Mouse (Mus musculus): ENCODE results near the gene Ceacam12. TPM values are rescaled to one million over a fixed set of nuclear protein-coding genes. Genes with fewer than 3 reads are reported as not detected.
"Not testable (repeated sequence)": the region's sequence is repeated elsewhere in the genome, so short reads cannot be mapped to it uniquely, and the experiment has no call there.

Ceacam12 gene
- total RNA-seq (2014; rRNA removed) (not detected in 2 replicates), polyA plus RNA-seq (2012; rRNA removed) (not detected in 2 replicates)

- Histone ChIP-seq H3K27me3 (ENCODE audit: control insufficient read depth, insufficient read depth, low read length) (no peaks in the 10 kb centered on the region), H3K79me2 (ENCODE audit: control insufficient read depth, insufficient read depth, low read length) (no peaks in the 10 kb centered on the region), H3K36me3 (ENCODE audit: control insufficient read depth, insufficient read depth, low read length) (no peaks in the 10 kb centered on the region), H3K9ac (ENCODE audit: low read depth, low read length) (no peak within 1 kb of the TSS), H3K27ac (replicated peaks; ENCODE audit: insufficient read depth, low read depth, low read length) (no peak within 1 kb of the TSS), H3K4me1 (ENCODE audit: control insufficient read depth, insufficient read depth, low read length) (no peaks in the 10 kb centered on the region), H3K4me3 (ENCODE audit: insufficient read depth, low read depth, low read length) (no peak within 1 kb of the TSS)
- 63% methylated on average over 1 of the region's 1 CpGs for WGBS
- no peak for DNase-seq (ENCODE audit: extremely low read depth, low read depth, low spot score)
- no peak for TF ChIP-seq CTCF (IDR thresholded peaks at IDR 0.05; ENCODE audit: low read depth, low read length)
- TF ChIP-seq POLR2A (IDR thresholded peaks at IDR 0.05; ENCODE audit: extremely low read depth, insufficient read depth, low read length) = no peak
Observed at GRCm38 (mm10) chr7:18065629-18066028, at the start of gene Ceacam12. Ceacam12 (plus strand) TSS chr7:18065929.

- H3K4me3 ChIP-seq (ENCODE audit: insufficient read depth, low read depth, low read length); DNase-seq (ENCODE audit: extremely low read depth, low read depth, low spot score); H3K79me2 ChIP-seq (ENCODE audit: control insufficient read depth, insufficient read depth, low read length); H3K4me1 ChIP-seq (ENCODE audit: control insufficient read depth, insufficient read depth, low read length); H3K27me3 ChIP-seq (ENCODE audit: control insufficient read depth, insufficient read depth, low read length); H3K9ac ChIP-seq (ENCODE audit: low read depth, low read length); H3K27ac ChIP-seq (replicated peaks; ENCODE audit: insufficient read depth, low read depth, low read length); H3K36me3 ChIP-seq (ENCODE audit: control insufficient read depth, insufficient read depth, low read length): not testable (repeated sequence)
- 69% methylated on average over 1 of the region's 1 CpGs for WGBS
Observed at GRCm38 (mm10) chr7:18073821-18074220, 8.1 kb downstream of the Ceacam12 start.

GRCm38 (mm10) chr7:18100785-18101184, 35.1 kb downstream of the Ceacam12 start:
- Histone ChIP-seq H3K27me3 (ENCODE audit: control insufficient read depth, insufficient read depth, low read length) (no peaks in the 10 kb centered on the region), H3K79me2 (ENCODE audit: control insufficient read depth, insufficient read depth, low read length) (no peaks in the 10 kb centered on the region), H3K4me1 (ENCODE audit: control insufficient read depth, insufficient read depth, low read length) (no peaks in the 10 kb centered on the region), H3K27ac (replicated peaks; ENCODE audit: insufficient read depth, low read depth, low read length) (no peak overlapping the region), H3K9ac (ENCODE audit: low read depth, low read length) (no peak overlapping the region), H3K36me3 (ENCODE audit: control insufficient read depth, insufficient read depth, low read length) (no peaks in the 10 kb centered on the region), H3K4me3 (ENCODE audit: insufficient read depth, low read depth, low read length) (no peak overlapping the region)
- 34% methylated on average over 2 of the region's 2 CpGs for WGBS
- TF ChIP-seq CTCF (IDR thresholded peaks at IDR 0.05; ENCODE audit: low read depth, low read length) (no peak), POLR2A (IDR thresholded peaks at IDR 0.05; ENCODE audit: extremely low read depth, insufficient read depth, low read length) (no peak)
- DNase-seq (ENCODE audit: extremely low read depth, low read depth, low spot score) = no peak

Other genes starting within 250 kb of the Ceacam12 start
- gene Gm5155, start 194.2 kb upstream of the Ceacam12 start, total RNA-seq (2014; rRNA removed) = not detected in 2 replicates
- not detected in 2 replicates for gene Gm5155, start 194.2 kb upstream of the Ceacam12 start, polyA plus RNA-seq (2012; rRNA removed)
- gene Ceacam11, start 93.8 kb upstream of the Ceacam12 start, total RNA-seq (2014; rRNA removed) = not detected in 2 replicates
- gene Ceacam11, start 93.8 kb upstream of the Ceacam12 start, polyA plus RNA-seq (2012; rRNA removed) = not detected in 2 replicates
- not detected in 2 replicates for gene Ceacam13, start 56.0 kb upstream of the Ceacam12 start, total RNA-seq (2014; rRNA removed)
- not detected in 2 replicates for gene Ceacam13, start 56.0 kb upstream of the Ceacam12 start, polyA plus RNA-seq (2012; rRNA removed)
- gene Igfl3, start 110.6 kb downstream of the Ceacam12 start, total RNA-seq (2014; rRNA removed) = not detected in 2 replicates
- gene Igfl3, start 110.6 kb downstream of the Ceacam12 start, polyA plus RNA-seq (2012; rRNA removed) = not detected in 2 replicates
- not detected in 2 replicates for gene Mill1, start 179.4 kb downstream of the Ceacam12 start, total RNA-seq (2014; rRNA removed)
- not detected in 2 replicates for gene Mill1, start 179.4 kb downstream of the Ceacam12 start, polyA plus RNA-seq (2012; rRNA removed)

Measured in liver, adult 2 months (tissue).